Mouse (Mus musculus) limb, embryonic 11.5 days (tissue): ENCODE results near the gene Myadml2. TPM values are rescaled to one million over a fixed set of nuclear protein-coding genes. Genes with fewer than 3 reads are reported as not detected.

ENCODE experiments used
- ATAC-seq: fragments of 200-750 bp; cut with Nextera tagmentation; 2 replicates; pipeline ENCODE4 v1.8.0; 2017; ENCODE audit warnings: low read depth; ENCODE audit not compliant: insufficient number of reproducible peaks, low FRiP score, low TSS enrichment
- DNase-seq: peaks from one replicate; pipeline ENCODE4 v3.0.0-alpha.2; 2015; ENCODE audit warnings: low spot score
- H3K27ac ChIP-seq: fragments of 300-500 bp; sonication (generic); replicated peaks from 2 replicates; pipeline ENCODE4 v1.5.1; 2014; ENCODE audit warnings: low read depth, mild to moderate bottlenecking, low read length
- H3K27me3 ChIP-seq: fragments of 300-500 bp; sonication (generic); 2 replicates; pipeline ENCODE4 v1.6.1; 2014; ENCODE audit warnings: mild to moderate bottlenecking, low read length, mixed read lengths; ENCODE audit not compliant: control insufficient read depth, insufficient read depth
- H3K36me3 ChIP-seq: fragments of 300-500 bp; sonication (generic); 2 replicates; pipeline ENCODE4 v1.6.1; 2014; ENCODE audit warnings: mild to moderate bottlenecking, low read length, moderate library complexity, mixed read lengths; ENCODE audit not compliant: control insufficient read depth, insufficient read depth
- H3K4me1 ChIP-seq: fragments of 300-500 bp; sonication (generic); 2 replicates; pipeline ENCODE4 v1.6.1; 2014; ENCODE audit warnings: low read length, mixed read lengths; ENCODE audit not compliant: control insufficient read depth, insufficient read depth
- H3K4me2 ChIP-seq: fragments of 300-500 bp; sonication (generic); 2 replicates; pipeline ENCODE4 v1.6.1; 2014; ENCODE audit warnings: low read depth, mild to moderate bottlenecking, moderate library complexity; ENCODE audit not compliant: severe bottlenecking
- H3K4me3 ChIP-seq: fragments of 300-500 bp; sonication (generic); 2 replicates; pipeline ENCODE4 v1.5.1; 2014; ENCODE audit warnings: low read depth, low read length
- H3K9ac ChIP-seq: fragments of 300-500 bp; sonication (generic); 2 replicates; pipeline ENCODE4 v1.6.1; 2014; ENCODE audit warnings: mild to moderate bottlenecking, low read length
- H3K9me3 ChIP-seq: fragments of 300-500 bp; sonication (generic); 2 replicates; pipeline ENCODE4 v1.6.1; 2016; ENCODE audit warnings: low read length; ENCODE audit not compliant: control insufficient read depth
- WGBS: fragments of 180-500 bp; shearing (Covaris S2); extraction: QIAGEN DNeasy Blood & Tissue Kit; methylation state at CpG from one replicate; pipeline ENCODE4 v1.1.7; 2014; 5-methylcytosine and 5-hydroxymethylcytosine counted together
- polyA plus RNA-seq: library from polyadenylated mRNA; unstranded; fragments of >200 nt; fragmentation: Nextera tagmentation; extraction: Ambion mirVana; gene quantifications from 2 replicates; pipeline ENCODE4 v1.2.1, GENCODE M21; 2014

Gene Myadml2
- polyA plus RNA-seq, 1 experiment from 2014 or later: not detected

DNA sequence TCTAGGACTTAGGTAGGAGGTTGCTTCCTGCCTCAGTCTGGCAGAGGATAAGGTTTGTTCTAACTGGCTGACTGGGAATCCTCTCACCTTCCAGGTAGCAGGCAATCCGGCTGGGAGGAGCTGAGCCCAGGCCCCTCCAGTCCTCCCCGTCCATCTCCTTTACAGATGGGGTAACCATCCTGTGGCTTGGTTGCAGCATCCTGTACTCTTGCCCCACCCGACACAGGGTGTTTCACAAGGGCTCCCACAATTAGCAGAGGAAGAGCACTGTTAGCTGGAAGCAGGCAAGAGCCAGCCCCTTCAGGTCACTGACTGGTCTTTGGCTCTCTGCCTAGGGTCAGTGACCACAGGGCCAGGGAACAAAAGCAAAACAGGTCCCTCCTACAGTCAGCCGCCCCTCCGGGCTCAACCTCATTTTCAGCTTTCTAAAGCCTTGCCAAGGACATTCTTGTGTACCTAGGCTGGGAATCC is 17.5 kb downstream of the Myadml2 start:
- Histone ChIP-seq H3K36me3 (peaks cover 2% of the 10 kb centered on the region; the same call in 1 of the 2 replicates), H3K4me3 (no peak overlapping the region), H3K9me3 (no peaks in the 10 kb centered on the region), H3K4me2 (0 out of 2 replicates have a peak overlapping the region, but pooled peaks have one; percentile 12), H3K27ac (no peak overlapping the region), H3K27me3 (no peaks in the 10 kb centered on the region), H3K9ac (peak overlapping the region; percentile 23; the same call in 1 of the 2 replicates), H3K4me1 (peaks cover 18% of the 10 kb centered on the region)
- ATAC-seq (no peak), DNase-seq (no peak)
- WGBS: 67% methylated on average over 5 of the region's 5 CpGs

DNA sequence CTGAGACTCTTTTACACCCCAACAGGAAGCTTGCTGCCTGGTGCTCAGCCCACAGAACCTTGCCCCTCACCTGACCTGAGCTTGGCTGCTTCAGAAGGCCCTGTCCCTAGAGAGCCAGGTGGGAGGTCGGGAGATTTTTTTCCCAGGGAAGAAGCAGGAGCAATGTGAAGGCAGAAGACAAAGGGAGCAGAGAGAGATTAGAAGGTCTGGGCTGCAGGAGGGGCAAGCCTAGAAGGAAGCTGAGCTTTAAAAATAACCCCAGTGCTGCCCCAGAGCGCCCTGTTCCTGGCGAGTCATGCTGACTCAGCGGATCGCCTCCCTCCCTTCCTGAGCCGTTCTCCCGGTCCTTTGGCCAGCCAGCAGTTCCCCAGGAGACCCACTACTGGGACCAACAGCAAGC is 18.0 kb downstream of the Myadml2 start:
- no peak for DNase-seq

GRCm38 (mm10) chr11:120629341-120629730 is 18.6 kb downstream of the Myadml2 start:
- Histone ChIP-seq H3K36me3 (peaks cover 2% of the 10 kb centered on the region; the same call in 1 of the 2 replicates), H3K27ac (no peak overlapping the region), H3K9ac (no peak overlapping the region), H3K4me2 (no peak overlapping the region), H3K4me3 (no peak overlapping the region), H3K27me3 (no peaks in the 10 kb centered on the region), H3K4me1 (peaks cover 23% of the 10 kb centered on the region), H3K9me3 (no peaks in the 10 kb centered on the region)
- no peak for ATAC-seq
- WGBS: 81% methylated on average over 23 of the region's 23 CpGs
- no peak for DNase-seq

More for the DNA sequence above, 18.0 kb downstream of the Myadml2 start:
- H3K9ac ChIP-seq: peak overlapping the region; percentile 23; the same call in 1 of the 2 replicates
- no peak for ATAC-seq
- peaks cover 2% of the 10 kb centered on the region; the same call in 1 of the 2 replicates for H3K36me3 ChIP-seq
- no peaks in the 10 kb centered on the region for H3K27me3 ChIP-seq
- H3K4me2 ChIP-seq: no peak overlapping the region
- no peaks in the 10 kb centered on the region for H3K9me3 ChIP-seq
- no peak overlapping the region for H3K4me3 ChIP-seq
- H3K4me1 ChIP-seq: peaks cover 23% of the 10 kb centered on the region
- no peak overlapping the region for H3K27ac ChIP-seq
- 58% methylated on average over 7 of the region's 7 CpGs for WGBS

- no peak overlapping the region for H3K27ac ChIP-seq
- no peak overlapping the region for H3K9ac ChIP-seq
- DNase-seq: no peak
- peaks cover 23% of the 10 kb centered on the region for H3K4me1 ChIP-seq
- no peak overlapping the region for H3K4me2 ChIP-seq
- 94% methylated on average over 23 of the region's 23 CpGs for WGBS
- H3K9me3 ChIP-seq: no peaks in the 10 kb centered on the region
- peaks cover 2% of the 10 kb centered on the region; the same call in 1 of the 2 replicates for H3K36me3 ChIP-seq
- ATAC-seq: no peak
- H3K27me3 ChIP-seq: no peaks in the 10 kb centered on the region
- no peak overlapping the region for H3K4me3 ChIP-seq
These were observed 19.2 kb downstream of the Myadml2 start for GRCm38 (mm10) chr11:120628601-120629340.

DNA sequence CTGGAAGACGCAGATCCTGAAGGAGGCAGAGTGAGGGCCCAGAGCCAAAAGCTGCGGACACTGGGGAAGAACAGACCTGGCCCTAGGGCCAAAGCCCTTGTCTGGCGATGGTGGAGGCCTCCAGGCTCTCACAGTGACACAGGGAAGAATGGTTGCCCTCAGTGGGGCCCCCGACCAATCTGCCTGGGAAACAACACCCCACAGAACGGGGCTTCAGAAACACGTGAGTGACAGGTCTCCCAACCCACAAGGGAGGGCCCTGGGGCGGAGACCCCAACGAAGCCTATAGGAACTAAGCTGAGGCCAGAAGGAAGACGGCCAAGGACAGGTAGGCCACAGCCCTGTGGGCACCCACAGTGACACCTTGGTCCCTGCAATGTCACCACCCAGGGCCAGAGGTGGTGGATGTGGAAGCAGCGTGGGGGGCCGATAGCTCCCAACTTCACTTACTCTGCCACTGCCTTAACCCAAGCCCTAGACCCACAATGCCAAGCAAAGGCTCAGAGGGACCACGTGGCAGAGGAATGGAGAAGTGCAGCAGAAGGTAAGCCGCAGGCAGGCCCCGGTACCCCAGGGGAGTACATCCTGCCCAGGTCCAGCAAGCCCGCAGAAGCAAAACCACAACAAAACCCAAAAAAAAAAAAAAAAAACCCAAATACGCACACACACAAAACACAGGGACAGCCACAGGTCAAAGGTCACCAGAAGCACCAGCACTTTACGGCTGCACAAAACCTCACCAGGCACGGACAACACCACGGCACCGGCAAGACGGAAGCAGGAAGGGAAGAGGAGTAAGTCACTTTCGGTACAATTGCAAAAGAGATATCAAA is 20.3 kb downstream of the Myadml2 start:
- Histone ChIP-seq H3K4me2 (no peak overlapping the region; the same call in 1 of the 2 replicates), H3K4me1 (peaks cover 23% of the 10 kb centered on the region), H3K4me3 (no peak overlapping the region), H3K9ac (no peak overlapping the region), H3K27me3 (no peaks in the 10 kb centered on the region), H3K36me3 (peaks cover 2% of the 10 kb centered on the region; the same call in 1 of the 2 replicates), H3K9me3 (no peaks in the 10 kb centered on the region), H3K27ac (no peak overlapping the region)
- WGBS: 83% methylated on average over 22 of the region's 22 CpGs
- DNase-seq (no peak), ATAC-seq (no peak)

DNA sequence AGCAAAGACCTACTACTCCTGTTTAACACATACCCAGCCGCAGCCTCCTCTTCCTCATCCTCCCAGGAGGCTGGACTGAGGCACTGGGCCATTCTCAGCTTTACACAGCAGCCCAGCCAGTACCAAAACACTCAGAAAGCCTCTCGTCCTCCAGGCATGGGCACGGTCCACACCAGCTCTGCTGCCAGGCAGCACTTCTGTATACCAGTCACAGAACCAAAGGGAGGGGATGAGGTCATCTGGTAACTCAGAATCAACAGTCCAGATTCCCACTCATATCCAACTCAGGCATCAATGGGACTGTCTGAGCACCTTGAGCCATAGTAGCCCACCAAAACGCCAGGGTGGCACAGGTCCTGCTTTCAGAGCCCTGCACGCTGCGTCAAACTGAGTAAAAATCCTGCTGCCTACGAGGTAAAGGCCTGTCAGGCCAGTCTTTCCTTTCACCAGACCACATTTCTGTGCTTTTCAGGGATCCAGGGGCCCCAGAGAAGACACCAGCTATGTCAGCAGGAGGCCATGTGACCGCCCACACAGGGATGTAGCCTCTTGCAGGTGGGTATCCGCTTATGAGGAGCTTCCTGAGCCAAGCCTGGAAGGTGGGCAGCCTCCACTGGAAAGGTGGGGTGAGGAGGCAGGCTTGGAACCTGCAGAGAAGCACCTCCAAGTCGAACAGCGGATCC is 21.0 kb downstream of the Myadml2 start:
- Histone ChIP-seq H3K36me3 (peaks cover 2% of the 10 kb centered on the region; the same call in 1 of the 2 replicates), H3K27me3 (no peaks in the 10 kb centered on the region), H3K9ac (no peak overlapping the region), H3K9me3 (no peaks in the 10 kb centered on the region), H3K27ac (no peak overlapping the region), H3K4me1 (peaks cover 18% of the 10 kb centered on the region), H3K4me2 (no peak overlapping the region; the same call in 1 of the 2 replicates), H3K4me3 (no peak overlapping the region)
- no peak for DNase-seq
- WGBS: 93% methylated on average over 11 of the region's 11 CpGs
- ATAC-seq: no peak

DNA sequence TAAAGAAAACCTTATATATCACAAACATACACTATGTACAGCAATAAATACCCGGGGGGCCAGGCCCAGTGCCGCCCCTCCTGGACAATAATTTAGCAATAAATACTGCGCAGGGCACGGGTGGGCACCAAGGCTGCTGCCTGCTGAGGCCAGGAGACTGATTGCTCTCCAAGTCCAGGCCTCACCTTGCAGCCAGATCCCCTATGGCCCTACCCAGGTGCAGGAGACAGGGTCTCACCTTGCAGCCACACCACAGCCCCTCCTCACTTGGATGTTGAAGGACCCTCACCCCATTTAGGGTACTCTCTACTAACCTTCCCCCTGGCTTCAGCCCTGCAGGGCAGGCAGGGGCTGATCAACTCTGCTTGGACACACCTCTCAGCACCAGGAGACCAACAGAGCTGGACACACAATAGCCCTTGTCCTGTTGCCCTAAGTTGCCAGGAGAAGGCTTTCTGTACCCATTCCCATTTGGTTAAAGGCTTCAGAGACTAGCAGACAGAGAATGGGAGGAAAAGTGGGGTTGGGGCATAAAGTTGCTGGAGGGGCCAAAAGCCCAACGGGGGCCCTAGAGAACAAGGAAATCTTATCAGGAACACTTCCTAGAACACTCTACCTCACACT is 22.7 kb downstream of the Myadml2 start, which contains the start of gene Sirt7:
TSS of gene Sirt7 (minus strand) at position 89 of the 624 bp plus-strand sequence.
- H3K4me2 ChIP-seq: peak within 1 kb of the TSS; percentile 100
- H3K27ac ChIP-seq: peak within 1 kb of the TSS; percentile 74
- peaks cover 10% of the 10 kb centered on the region for H3K36me3 ChIP-seq
- no peaks in the 10 kb centered on the region for H3K27me3 ChIP-seq
- DNase-seq (no peak), ATAC-seq (peak; percentile 40)
- H3K9me3 ChIP-seq: no peaks in the 10 kb centered on the region
- WGBS: 22% methylated on average over 5 of the region's 5 CpGs
- H3K9ac ChIP-seq: peak within 1 kb of the TSS; percentile 68
- peak within 1 kb of the TSS; percentile 91 for H3K4me3 ChIP-seq
- H3K4me1 ChIP-seq: peaks cover 15% of the 10 kb centered on the region
